Mouse (Mus musculus): ENCODE measurements around the gene Hbp1. TPM values are rescaled to one million over a fixed set of nuclear protein-coding genes. Genes with fewer than 3 reads are reported as not detected.
A peak's percentile ranks its signal among the peaks of the same experiment; 100 is the strongest.

Hbp1 gene
- total and polyA plus RNA-seq, 3 experiments = 58.2 to 67.2 (median 65.4) TPM

DNA sequence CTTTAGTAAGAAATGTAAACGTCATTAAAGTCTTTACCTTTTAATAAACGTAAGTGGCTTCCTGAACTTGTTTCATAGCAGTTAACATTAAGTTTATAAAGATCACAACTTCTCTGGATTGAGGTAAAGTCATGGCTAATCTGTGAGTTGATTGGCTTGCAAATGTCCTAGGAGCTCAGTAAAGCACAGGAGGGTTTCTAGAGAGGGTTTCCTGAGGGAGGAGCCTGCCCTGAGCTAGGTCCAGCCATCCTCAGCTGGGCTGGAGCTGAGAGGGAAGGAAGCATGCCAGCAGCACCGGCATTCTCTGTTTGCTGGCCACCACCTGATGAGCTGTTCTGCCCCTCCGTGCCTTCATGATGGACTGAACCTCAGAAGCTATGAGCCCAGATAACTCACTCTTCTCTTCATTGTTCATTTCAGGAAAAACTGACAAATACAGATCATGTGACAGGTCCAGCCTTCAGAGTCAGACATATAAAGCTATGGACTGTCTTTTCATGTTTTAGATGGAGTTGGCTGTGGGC, 49.9 kb downstream of the Hbp1 start:
- Histone ChIP-seq H3K4me1 (ENCODE audit: control insufficient read depth, insufficient read depth, low read length) (no peaks in the 10 kb centered on the region), H3K9ac (ENCODE audit: low read depth, low read length) (no peak overlapping the region), H3K36me3 (ENCODE audit: control insufficient read depth, insufficient read depth, low read length) (no peaks in the 10 kb centered on the region), H3K4me3 (no peak overlapping the region), H3K79me2 (replicated peaks; ENCODE audit: control insufficient read depth, insufficient read depth, low read length) (no peaks in the 10 kb centered on the region), H3K27me3 (ENCODE audit: control insufficient read depth, insufficient read depth, low read length) (no peaks in the 10 kb centered on the region), H3K27ac (no peak overlapping the region)
- DNase-seq = no peak
- no peak for TF ChIP-seq EP300 (IDR thresholded peaks at IDR 0.05; ENCODE audit: insufficient read depth, low read depth, low read length)
- TF ChIP-seq CTCF (IDR thresholded peaks at IDR 0.05) = no peak
- TF ChIP-seq POLR2A (IDR thresholded peaks at IDR 0.05; ENCODE audit: insufficient read depth, low read depth, low read length) = no peak
- 71% methylated on average over 4 of the region's 4 CpGs for WGBS
- intact Hi-C loops (cut with DNase I) = no loop called here

DNA sequence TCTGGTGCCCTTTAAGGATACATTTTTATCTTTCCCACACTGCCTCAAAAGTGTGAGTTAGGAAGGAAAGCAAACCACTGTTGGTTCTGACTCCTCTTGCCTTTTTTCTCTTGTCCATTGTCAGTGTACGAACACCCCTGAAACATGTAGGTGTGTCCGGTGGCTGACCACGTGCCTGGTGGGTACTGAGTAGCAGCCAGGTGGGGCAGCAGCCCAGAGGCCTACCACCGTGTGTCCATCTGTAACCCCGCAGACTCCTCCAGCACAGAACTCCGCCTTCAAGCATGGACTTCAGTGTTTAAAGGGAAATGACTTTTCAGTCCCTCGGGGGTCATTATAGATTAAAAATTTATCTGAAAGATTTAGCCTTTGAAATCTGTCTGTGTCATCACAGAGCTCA, 52.9 kb downstream of the Hbp1 start:
- H3K9ac ChIP-seq (ENCODE audit: low read depth, low read length) = no peak overlapping the region
- no peak overlapping the region for H3K27ac ChIP-seq
- H3K36me3 ChIP-seq (ENCODE audit: control insufficient read depth, insufficient read depth, low read length) = no peaks in the 10 kb centered on the region
- intact Hi-C loops (cut with DNase I) = no loop called here
- 65% methylated on average over 7 of the region's 7 CpGs for WGBS
- no peak for DNase-seq
- no peaks in the 10 kb centered on the region for H3K27me3 ChIP-seq (ENCODE audit: control insufficient read depth, insufficient read depth, low read length)
- H3K4me1 ChIP-seq (ENCODE audit: control insufficient read depth, insufficient read depth, low read length) = no peaks in the 10 kb centered on the region
- no peak overlapping the region for H3K4me3 ChIP-seq
- H3K79me2 ChIP-seq (replicated peaks; ENCODE audit: control insufficient read depth, insufficient read depth, low read length) = no peaks in the 10 kb centered on the region
- TF ChIP-seq POLR2A (IDR thresholded peaks at IDR 0.05; ENCODE audit: insufficient read depth, low read depth, low read length) (no peak), CTCF (IDR thresholded peaks at IDR 0.05) (no peak), EP300 (IDR thresholded peaks at IDR 0.05; ENCODE audit: insufficient read depth, low read depth, low read length) (no peak)

DNA sequence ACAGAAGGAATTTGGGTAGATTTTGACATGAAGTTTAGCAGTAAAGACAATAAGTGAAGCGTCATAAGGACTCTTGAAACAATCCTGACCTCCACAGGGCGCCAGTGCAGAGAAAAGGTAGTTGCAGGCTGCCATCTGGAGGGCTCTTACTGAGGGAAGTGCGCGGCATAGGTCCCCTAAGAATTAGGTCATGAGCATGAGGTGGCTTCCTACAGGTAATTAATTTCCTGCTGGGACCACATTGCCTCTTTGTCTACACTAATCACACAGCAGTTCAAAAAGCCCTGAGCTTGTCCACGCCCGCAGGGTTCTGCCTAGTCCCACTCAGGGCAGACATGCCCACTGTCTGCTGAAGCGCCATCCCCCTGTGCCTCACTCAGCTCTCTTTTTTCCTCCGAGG, 53.3 kb downstream of the Hbp1 start:
- peak; percentile 54 for TF ChIP-seq CTCF (IDR thresholded peaks at IDR 0.05)
- TF ChIP-seq EP300 (IDR thresholded peaks at IDR 0.05; ENCODE audit: insufficient read depth, low read depth, low read length) = no peak
- TF ChIP-seq POLR2A (IDR thresholded peaks at IDR 0.05; ENCODE audit: insufficient read depth, low read depth, low read length) = no peak
- intact Hi-C loops (cut with DNase I) = no loop called here
- Histone ChIP-seq H3K4me1 (ENCODE audit: control insufficient read depth, insufficient read depth, low read length) (no peaks in the 10 kb centered on the region), H3K36me3 (ENCODE audit: control insufficient read depth, insufficient read depth, low read length) (no peaks in the 10 kb centered on the region), H3K27me3 (ENCODE audit: control insufficient read depth, insufficient read depth, low read length) (no peaks in the 10 kb centered on the region), H3K9ac (ENCODE audit: low read depth, low read length) (no peak overlapping the region), H3K79me2 (replicated peaks; ENCODE audit: control insufficient read depth, insufficient read depth, low read length) (no peaks in the 10 kb centered on the region), H3K27ac (no peak overlapping the region), H3K4me3 (no peak overlapping the region)
- DNase-seq = no peak
- WGBS = 72% methylated on average over 8 of the region's 8 CpGs

DNA sequence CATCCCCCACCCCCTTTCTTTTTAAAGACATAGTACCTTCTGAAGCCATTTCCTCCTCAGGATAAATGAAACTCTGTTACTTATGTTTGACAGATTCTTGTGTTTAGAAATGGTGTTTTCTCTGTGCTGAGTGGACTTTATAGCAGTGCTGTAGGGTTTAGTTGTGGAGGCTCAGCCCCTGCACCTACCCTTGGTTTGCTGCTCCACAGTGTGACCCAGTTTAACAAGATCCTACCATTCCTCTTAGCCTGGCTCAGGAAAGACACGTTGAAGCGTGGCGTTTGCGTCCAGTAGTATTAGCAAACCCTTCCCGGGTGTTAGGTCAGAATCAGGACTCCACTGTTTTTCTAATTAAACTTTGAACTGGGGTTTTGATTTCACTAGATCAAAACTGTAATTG, 54.0 kb downstream of the Hbp1 start:
- Histone ChIP-seq H3K27me3 (ENCODE audit: control insufficient read depth, insufficient read depth, low read length) (no peaks in the 10 kb centered on the region), H3K4me3 (no peak overlapping the region), H3K4me1 (ENCODE audit: control insufficient read depth, insufficient read depth, low read length) (no peaks in the 10 kb centered on the region), H3K36me3 (ENCODE audit: control insufficient read depth, insufficient read depth, low read length) (no peaks in the 10 kb centered on the region), H3K27ac (no peak overlapping the region), H3K79me2 (replicated peaks; ENCODE audit: control insufficient read depth, insufficient read depth, low read length) (no peaks in the 10 kb centered on the region), H3K9ac (ENCODE audit: low read depth, low read length) (no peak overlapping the region)
- no peak for DNase-seq
- TF ChIP-seq CTCF (IDR thresholded peaks at IDR 0.05) = no peak
- 61% methylated on average over 5 of the region's 5 CpGs for whole genome bisulfite sequencing
- intact Hi-C loops (cut with DNase I) = no loop called here

DNA sequence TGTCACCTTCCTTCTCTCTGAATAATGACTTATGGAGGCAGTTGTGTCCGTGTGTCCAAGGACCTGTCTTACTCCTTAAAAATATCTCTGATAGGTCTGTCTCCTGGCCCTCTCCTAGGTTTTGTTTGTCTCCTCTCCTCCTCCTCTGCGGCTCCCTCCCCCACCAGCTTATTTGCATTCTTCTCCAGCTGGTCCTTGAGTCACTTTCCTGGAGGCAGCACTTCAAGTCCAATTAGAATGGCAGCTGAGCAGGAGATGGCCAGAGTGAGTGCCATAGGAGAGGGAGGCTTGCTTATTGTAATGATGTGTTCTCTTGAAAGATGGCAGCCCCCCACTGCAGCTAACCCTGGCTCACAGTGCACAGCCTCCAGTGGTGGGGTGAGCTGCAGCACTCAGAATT, 54.4 kb downstream of the Hbp1 start:
- Histone ChIP-seq H3K27me3 (ENCODE audit: control insufficient read depth, insufficient read depth, low read length) (no peaks in the 10 kb centered on the region), H3K9ac (ENCODE audit: low read depth, low read length) (no peak overlapping the region), H3K27ac (no peak overlapping the region), H3K4me1 (ENCODE audit: control insufficient read depth, insufficient read depth, low read length) (no peaks in the 10 kb centered on the region), H3K4me3 (no peak overlapping the region), H3K36me3 (ENCODE audit: control insufficient read depth, insufficient read depth, low read length) (no peaks in the 10 kb centered on the region), H3K79me2 (replicated peaks; ENCODE audit: control insufficient read depth, insufficient read depth, low read length) (no peaks in the 10 kb centered on the region)
- WGBS = 59% methylated on average over 2 of the region's 2 CpGs
- TF ChIP-seq POLR2A (IDR thresholded peaks at IDR 0.05; ENCODE audit: insufficient read depth, low read depth, low read length) (no peak), EP300 (IDR thresholded peaks at IDR 0.05; ENCODE audit: insufficient read depth, low read depth, low read length) (no peak), CTCF (IDR thresholded peaks at IDR 0.05) (no peak)
- intact Hi-C loops (cut with DNase I) = no loop called here
- DNase-seq = no peak

DNA sequence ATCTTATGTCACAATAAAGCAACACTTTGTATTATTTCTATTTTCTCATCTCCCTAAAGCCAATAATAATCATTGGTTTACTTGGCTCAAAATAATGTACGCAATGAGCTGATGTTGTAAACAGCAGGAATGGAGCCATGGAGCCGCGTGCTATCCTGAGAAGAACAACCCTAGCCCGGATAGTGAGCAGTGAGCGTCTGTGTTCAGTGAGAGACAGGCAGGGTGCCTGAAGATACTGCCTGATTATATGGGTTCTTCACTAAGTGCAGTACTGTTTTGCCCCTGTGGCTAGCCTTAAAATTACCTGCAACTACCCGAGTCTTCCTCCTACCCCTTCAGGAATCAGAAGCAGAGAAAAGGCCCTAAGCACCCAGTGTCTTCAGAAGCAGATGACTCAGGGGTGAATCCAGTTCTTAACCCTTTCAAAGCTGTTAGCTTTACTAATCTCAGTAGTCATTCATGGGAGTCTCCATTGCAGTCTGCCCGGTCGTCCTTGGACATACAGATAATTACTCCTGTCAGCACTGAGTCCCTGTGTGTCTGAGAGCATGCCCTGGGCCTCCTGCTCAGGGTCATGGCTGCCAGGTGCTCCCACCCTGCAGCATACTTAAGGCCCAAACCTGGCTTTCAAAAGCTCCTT, 55.1 kb downstream of the Hbp1 start:
- Histone ChIP-seq H3K27ac (no peak overlapping the region), H3K79me2 (replicated peaks; ENCODE audit: control insufficient read depth, insufficient read depth, low read length) (no peaks in the 10 kb centered on the region), H3K4me3 (no peak overlapping the region), H3K4me1 (ENCODE audit: control insufficient read depth, insufficient read depth, low read length) (no peaks in the 10 kb centered on the region), H3K9ac (ENCODE audit: low read depth, low read length) (no peak overlapping the region), H3K27me3 (ENCODE audit: control insufficient read depth, insufficient read depth, low read length) (no peaks in the 10 kb centered on the region), H3K36me3 (ENCODE audit: control insufficient read depth, insufficient read depth, low read length) (no peaks in the 10 kb centered on the region)
- no peak for DNase-seq
- no peak for TF ChIP-seq POLR2A (IDR thresholded peaks at IDR 0.05; ENCODE audit: insufficient read depth, low read depth, low read length)
- 65% methylated on average over 8 of the region's 8 CpGs for WGBS
- intact Hi-C loops (cut with DNase I) = no loop called here

Measured in heart, adult 2 months (tissue).